Mouse (Mus musculus) lung, embryonic 14.5 days (tissue): Measurements from ENCODE around the gene Ptprd. TPM values are rescaled to one million over a fixed set of nuclear protein-coding genes. Genes with fewer than 3 reads are reported as not detected.

Source experiments
- ATAC-seq: fragments of 200-750 bp; cut with Nextera tagmentation; 2 replicates; pipeline ENCODE4 v1.8.0; 2017; ENCODE audit warnings: mild to moderate bottlenecking, moderate TSS enrichment, moderate library complexity; ENCODE audit not compliant: insufficient read depth
- DNase-seq: peaks from one replicate; pipeline ENCODE4 v3.0.0-alpha.2; 2015
- H3K27ac ChIP-seq: fragments of 300-500 bp; sonication (generic); 2 replicates; pipeline ENCODE4 v1.5.1; 2014; ENCODE audit warnings: low read depth, mild to moderate bottlenecking, moderate library complexity
- H3K27me3 ChIP-seq: fragments of 300-500 bp; sonication (generic); 2 replicates; pipeline ENCODE4 v1.6.1; 2014; ENCODE audit warnings: low read length, control low read depth; ENCODE audit not compliant: insufficient read depth
- H3K36me3 ChIP-seq: fragments of 300-500 bp; sonication (generic); 2 replicates; pipeline ENCODE4 v1.6.1; 2014; ENCODE audit warnings: control low read depth; ENCODE audit not compliant: insufficient read depth
- H3K4me1 ChIP-seq: fragments of 300-500 bp; sonication (generic); 2 replicates; pipeline ENCODE4 v1.6.1; 2014; ENCODE audit warnings: antibody characterized with exemption, control low read depth; ENCODE audit not compliant: insufficient read depth
- H3K4me2 ChIP-seq: fragments of 300-500 bp; sonication (generic); 2 replicates; pipeline ENCODE4 v1.6.1; 2014; ENCODE audit warnings: mild to moderate bottlenecking
- H3K4me3 ChIP-seq: fragments of 300-500 bp; sonication (generic); 2 replicates; pipeline ENCODE4 v1.5.1; 2014; ENCODE audit warnings: low read depth, low read length
- H3K9ac ChIP-seq: fragments of 300-500 bp; sonication (generic); 2 replicates; pipeline ENCODE4 v1.6.1; 2014
- H3K9me3 ChIP-seq: fragments of 300-500 bp; sonication (generic); 2 replicates; pipeline ENCODE4 v1.6.1; 2016; ENCODE audit warnings: low read depth, low read length, control low read depth
- CTCF ChIP-seq: IDR thresholded peaks from 2 replicates; pipeline ENCODE4 v1.5.1; 2016; ENCODE audit warnings: antibody characterized with exemption, low read depth
- WGBS: fragments of 180-500 bp; shearing (Covaris S2); extraction: QIAGEN DNeasy Blood & Tissue Kit; methylation state at CpG from one replicate; pipeline ENCODE4 v1.1.7; 2014; 5-methylcytosine and 5-hydroxymethylcytosine counted together
- polyA plus RNA-seq: library from polyadenylated mRNA; unstranded; fragments of >200 nt; fragmentation: Nextera tagmentation; extraction: Ambion mirVana; gene quantifications from 2 replicates; pipeline ENCODE4 v1.2.1, GENCODE M21; 2014

Ptprd gene
- polyA plus RNA-seq, 1 experiment from 2014 or later, result 25.3 TPM

DNA sequence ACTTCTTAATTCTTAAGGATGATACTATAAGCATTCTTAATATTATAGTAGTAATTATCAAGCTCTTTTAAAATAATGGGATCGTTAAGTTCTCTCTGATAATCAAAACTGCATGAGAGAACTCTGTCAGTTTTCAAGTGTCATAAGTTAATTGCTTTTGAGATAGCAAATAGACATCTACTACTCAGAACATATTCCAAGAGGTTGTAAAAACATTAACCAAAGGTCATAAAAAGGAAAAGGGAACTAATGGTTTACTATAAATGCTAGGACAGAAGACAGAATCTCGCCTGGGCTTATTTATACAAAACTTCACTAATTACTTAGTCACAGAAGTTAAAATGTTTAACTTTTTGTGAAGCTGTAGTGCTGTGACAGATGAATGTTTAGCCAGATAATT is 494.0 kb downstream of the Ptprd start:
- Histone ChIP-seq H3K4me3 (no peak overlapping the region), H3K9ac (no peak overlapping the region), H3K9me3 (no peaks in the 10 kb centered on the region), H3K27ac (no peak overlapping the region), H3K4me1 (no peaks in the 10 kb centered on the region), H3K4me2 (no peak overlapping the region), H3K27me3 (no peaks in the 10 kb centered on the region), H3K36me3 (no peaks in the 10 kb centered on the region)
- DNase-seq (no peak), ATAC-seq (no peak)
- 44% methylated on average over 2 of the region's 2 CpGs for WGBS
- TF ChIP-seq CTCF, result no peak

DNA sequence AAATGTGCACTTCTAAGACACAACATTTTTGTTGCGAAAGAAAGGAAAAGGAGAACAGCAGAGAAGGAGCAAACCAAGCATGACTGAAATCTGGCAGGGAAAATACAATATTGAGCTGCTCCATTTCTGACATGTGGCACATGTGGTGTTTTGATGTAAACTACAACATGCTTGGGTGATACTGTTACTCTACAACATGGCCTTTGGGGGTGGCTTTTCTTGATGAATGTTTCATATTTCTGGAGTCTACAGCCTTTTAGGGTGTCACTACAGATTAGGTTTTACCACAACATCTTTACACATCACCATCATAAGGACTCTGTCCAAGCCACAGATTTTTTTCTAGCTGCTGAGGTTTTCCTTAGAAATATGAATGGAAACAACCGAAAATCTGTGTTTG is 501.5 kb downstream of the Ptprd start:
- H3K36me3 ChIP-seq, result no peaks in the 10 kb centered on the region

DNA sequence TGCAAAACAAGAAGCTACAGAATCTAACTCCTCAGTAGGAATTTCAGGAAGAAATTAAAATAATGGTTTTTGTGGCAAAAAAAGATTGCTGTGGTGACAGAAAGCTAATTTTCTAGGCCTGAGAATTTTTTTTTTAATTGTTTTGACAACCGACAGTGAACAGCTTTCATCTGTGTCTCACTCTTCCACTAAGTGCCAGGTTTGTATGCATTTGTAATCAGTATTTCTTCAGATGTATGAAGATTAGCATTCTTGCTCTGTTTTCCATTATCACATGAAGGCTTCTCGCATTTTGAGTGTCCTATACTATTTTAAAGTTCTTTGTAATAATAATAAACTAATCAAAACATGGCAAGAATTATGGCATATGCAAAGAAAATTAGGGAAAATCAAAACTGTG is 513.5 kb downstream of the Ptprd start:
- no peak for ATAC-seq
- no peak overlapping the region for H3K4me2 ChIP-seq
- no peak for DNase-seq
- H3K9ac ChIP-seq, result no peak overlapping the region
- H3K4me3 ChIP-seq, result no peak overlapping the region
- H3K27ac ChIP-seq, result no peak overlapping the region
- H3K4me1 ChIP-seq, result no peaks in the 10 kb centered on the region
- 33% methylated on average over 2 of the region's 2 CpGs for WGBS
- no peaks in the 10 kb centered on the region for H3K36me3 ChIP-seq
- no peak for TF ChIP-seq CTCF
- H3K27me3 ChIP-seq, result no peaks in the 10 kb centered on the region
- no peaks in the 10 kb centered on the region for H3K9me3 ChIP-seq

More for the DNA sequence above, 501.5 kb downstream of the Ptprd start:
- Histone ChIP-seq H3K9me3 (no peaks in the 10 kb centered on the region), H3K27ac (no peak overlapping the region), H3K27me3 (no peaks in the 10 kb centered on the region), H3K9ac (no peak overlapping the region), H3K4me2 (no peak overlapping the region), H3K4me3 (no peak overlapping the region), H3K4me1 (no peaks in the 10 kb centered on the region)
- ATAC-seq (no peak), DNase-seq (no peak)
- WGBS, result 84% methylated on average over 2 of the region's 2 CpGs
- no peak for TF ChIP-seq CTCF

DNA sequence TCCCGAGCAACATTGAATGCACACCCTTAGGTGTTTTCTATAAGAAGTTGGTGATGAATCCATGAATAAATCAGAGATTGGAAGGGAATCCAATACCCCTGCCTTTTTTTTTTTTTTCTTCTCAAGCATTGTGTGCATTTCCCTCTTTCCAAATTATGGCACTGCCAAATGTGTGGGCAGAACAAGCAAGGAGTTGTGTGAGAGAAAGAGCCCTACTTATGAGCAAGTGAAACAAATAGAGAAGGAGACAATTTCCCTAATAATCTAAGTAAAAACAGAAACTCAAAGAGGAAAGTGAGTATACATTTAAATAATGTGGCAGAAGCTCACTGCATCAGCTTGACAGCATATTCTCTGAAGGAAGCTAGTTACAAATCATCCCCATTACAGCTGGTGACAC is 536.0 kb downstream of the Ptprd start:
- ATAC-seq (no peak), DNase-seq (no peak)
- no peaks in the 10 kb centered on the region for H3K36me3 ChIP-seq
- H3K4me1 ChIP-seq, result no peaks in the 10 kb centered on the region
- TF ChIP-seq CTCF, result no peak
- WGBS, result 74% methylated on average over 1 of the region's 1 CpGs
- H3K4me3 ChIP-seq, result no peak overlapping the region
- H3K4me2 ChIP-seq, result no peak overlapping the region
- no peak overlapping the region for H3K9ac ChIP-seq
- H3K27ac ChIP-seq, result no peak overlapping the region
- no peaks in the 10 kb centered on the region for H3K9me3 ChIP-seq
- H3K27me3 ChIP-seq, result no peaks in the 10 kb centered on the region

DNA sequence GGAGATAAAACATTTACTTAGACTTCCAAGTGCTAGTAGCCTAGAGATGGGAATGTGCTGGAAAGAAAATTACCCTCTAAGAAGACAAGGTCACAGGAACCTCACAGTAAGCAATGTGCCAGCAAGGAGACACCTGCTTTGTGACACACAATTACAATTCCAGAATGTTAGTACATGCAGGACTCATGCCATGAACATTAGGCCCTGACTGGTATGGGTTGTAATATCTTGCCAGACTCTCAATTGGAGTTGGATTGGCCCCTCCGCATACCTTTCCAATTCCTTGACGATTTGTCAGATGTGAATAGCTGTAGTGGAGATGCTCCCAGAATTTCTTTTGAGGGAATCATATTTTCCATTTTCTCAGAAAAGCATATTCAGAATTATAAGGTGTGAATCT is 547.0 kb downstream of the Ptprd start:
- no peak overlapping the region for H3K27ac ChIP-seq
- WGBS, result 91% methylated on average over 2 of the region's 2 CpGs

DNA sequence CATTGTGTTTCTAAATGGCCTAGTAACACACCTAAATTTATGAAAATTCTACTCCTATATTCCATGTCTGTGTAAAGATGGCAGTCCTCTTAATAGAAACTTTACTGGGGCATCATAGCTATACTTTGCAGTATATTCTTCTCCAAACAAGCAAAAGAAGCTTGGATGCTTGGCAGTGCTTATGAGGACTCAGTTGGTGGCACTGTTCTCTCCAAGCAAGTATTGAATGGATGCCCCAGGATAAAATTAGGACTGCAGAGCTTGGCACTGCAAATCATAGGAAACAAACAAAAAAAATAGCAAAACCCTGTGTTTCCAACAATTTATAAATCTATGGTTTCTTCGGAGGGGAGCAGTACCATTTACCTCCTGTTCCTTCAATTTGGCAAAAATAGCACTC is 549.5 kb downstream of the Ptprd start:
- Histone ChIP-seq H3K27me3 (no peaks in the 10 kb centered on the region), H3K4me3 (no peak overlapping the region), H3K9me3 (no peaks in the 10 kb centered on the region), H3K27ac (no peak overlapping the region), H3K4me1 (no peaks in the 10 kb centered on the region), H3K36me3 (no peaks in the 10 kb centered on the region), H3K4me2 (no peak overlapping the region), H3K9ac (no peak overlapping the region)
- no peak for ATAC-seq
- WGBS, result 74% methylated on average over 1 of the region's 1 CpGs
- no peak for TF ChIP-seq CTCF
- DNase-seq, result no peak

More for the DNA sequence above, 547.0 kb downstream of the Ptprd start:
- Histone ChIP-seq H3K4me1 (no peaks in the 10 kb centered on the region), H3K36me3 (no peaks in the 10 kb centered on the region), H3K27me3 (no peaks in the 10 kb centered on the region), H3K9me3 (no peaks in the 10 kb centered on the region), H3K9ac (no peak overlapping the region), H3K4me3 (no peak overlapping the region), H3K4me2 (no peak overlapping the region)
- no peak for TF ChIP-seq CTCF
- ATAC-seq (no peak), DNase-seq (no peak)

DNA sequence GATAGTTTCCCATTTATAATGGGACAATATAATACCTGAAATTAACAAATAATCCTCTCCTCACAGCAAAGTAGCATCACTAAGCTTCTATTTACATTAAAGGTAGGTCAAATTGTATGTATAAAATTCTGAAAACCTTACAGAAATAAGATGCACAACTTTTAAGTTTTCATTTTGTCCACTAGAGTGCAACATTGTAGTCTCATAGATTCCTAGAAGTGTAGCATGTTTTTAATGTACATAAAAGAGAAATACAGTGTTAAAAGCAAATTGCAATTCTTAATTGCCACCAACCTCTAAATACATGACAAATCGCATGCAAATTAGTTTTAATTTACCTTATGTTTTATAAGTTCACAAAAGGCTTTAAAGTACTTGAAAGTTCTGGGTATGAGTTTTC is 556.1 kb downstream of the Ptprd start:
- Histone ChIP-seq H3K27ac (no peak overlapping the region), H3K4me2 (no peak overlapping the region), H3K4me3 (no peak overlapping the region), H3K36me3 (no peaks in the 10 kb centered on the region), H3K9ac (no peak overlapping the region), H3K4me1 (no peaks in the 10 kb centered on the region), H3K27me3 (no peaks in the 10 kb centered on the region), H3K9me3 (no peaks in the 10 kb centered on the region)
- peak; percentile 3 for DNase-seq
- ATAC-seq, result no peak
- 79% methylated on average over 1 of the region's 1 CpGs for WGBS
- peak; percentile 11; the same call in 1 of the 2 replicates for TF ChIP-seq CTCF
